Mouse (Mus musculus) gastrocnemius, adult 2 months (tissue): ENCODE data around the gene E4f1. TPM values are rescaled to one million over a fixed set of nuclear protein-coding genes. Genes with fewer than 3 reads are reported as not detected.
"Not testable (repeated sequence)": the region's sequence is repeated elsewhere in the genome, so short reads cannot be mapped to it uniquely, and the experiment has no call there.

Experiments used
- DNase-seq: peaks from one replicate; pipeline ENCODE4 v3.0.0; 2022
- H3K27ac ChIP-seq: fragments of 200-600 bp; 2 replicates; pipeline ENCODE4 v1.8.1; 2022; ENCODE audit warnings: mild to moderate bottlenecking
- H3K4me3 ChIP-seq: fragments of 200-600 bp; 2 replicates; pipeline ENCODE4 v1.8.1; 2022; ENCODE audit warnings: mild to moderate bottlenecking, moderate library complexity
- CTCF ChIP-seq: fragments of 200-600 bp; IDR thresholded peaks from 2 replicates; pipeline ENCODE4 v1.8.1; 2022; ENCODE audit warnings: antibody characterized with exemption, mild to moderate bottlenecking, moderate library complexity
- intact Hi-C: fragments of 180-260 bp; cut with DNase I; formaldehyde crosslinking; loops from one replicate; pipeline ENCODE4 v1.15.1; 2025
- total RNA-seq, 2 experiments: library from RNA; stranded (reverse); gene quantifications; 2 replicates each; pipeline ENCODE4 v1.2.3; 2021

Gene E4f1
- total RNA-seq, 2 experiments from 2014 or later = 11.4 to 16.5 TPM

GRCm38 (mm10) chr17:24442632-24443155 lies 27.4 kb downstream of the E4f1 start, which contains the start of gene Dnase1l2:
TSS of gene Dnase1l2 (minus strand) at chr17:24443105.
- intact Hi-C loops = no loop called here
- peak within 1 kb of the TSS; percentile 31 for H3K27ac ChIP-seq
- TF ChIP-seq CTCF = no peak
- peak; percentile 56 for DNase-seq
- no peak within 1 kb of the TSS for H3K4me3 ChIP-seq

DNA sequence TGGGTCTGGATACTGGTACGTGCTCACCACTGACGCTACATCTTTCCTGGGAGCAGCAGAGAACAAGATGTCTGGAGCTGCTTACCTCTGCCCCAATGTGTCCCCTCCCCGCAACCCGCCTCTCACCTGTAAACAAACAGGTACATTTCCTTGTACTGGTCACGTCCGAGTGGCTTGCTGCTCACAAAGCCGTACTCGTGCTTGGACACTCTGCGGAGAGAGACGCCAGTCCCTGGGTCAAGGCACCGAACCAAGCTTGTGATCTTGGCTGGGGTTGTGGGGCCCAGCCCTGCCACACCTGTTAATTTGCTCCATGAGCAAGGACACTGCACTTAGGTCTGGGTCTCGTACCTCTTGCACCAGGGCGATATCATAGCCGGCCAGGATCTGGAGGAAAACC lies 28.0 kb downstream of the E4f1 start:
- intact Hi-C loops = no loop called here
- H3K4me3 ChIP-seq = no peak overlapping the region
- TF ChIP-seq CTCF = no peak
- peak; percentile 60 for DNase-seq
- H3K27ac ChIP-seq = 0 out of 2 replicates have a peak overlapping the region, but pooled peaks have one; percentile 31

- Histone ChIP-seq H3K4me3 (no peak overlapping the region), H3K27ac (no peak overlapping the region)
- peak; percentile 12; the same call in 1 of the 2 replicates for TF ChIP-seq CTCF
- intact Hi-C loops = no loop called here
- DNase-seq = no peak
Measured at GRCm38 (mm10) chr17:24441148-24441547, 29.0 kb downstream of the E4f1 start.

GRCm38 (mm10) chr17:24440377-24440776 lies 29.7 kb downstream of the E4f1 start:
- no peak overlapping the region for H3K4me3 ChIP-seq
- no peak for DNase-seq
- no peak for TF ChIP-seq CTCF
- intact Hi-C loops = no loop called here
- no peak overlapping the region for H3K27ac ChIP-seq

GRCm38 (mm10) chr17:24437016-24437415 lies 33.1 kb downstream of the E4f1 start:
- H3K4me3 ChIP-seq = no peak overlapping the region
- intact Hi-C loops = no loop called here
- DNase-seq = no peak
- no peak overlapping the region; the same call in 1 of the 2 replicates for H3K27ac ChIP-seq
- peak; percentile 83 for TF ChIP-seq CTCF

GRCm38 (mm10) chr17:24429201-24429983 lies 40.7 kb downstream of the E4f1 start:
- peak; percentile 73 for DNase-seq
- peak overlapping the region; percentile 97 for H3K4me3 ChIP-seq
- intact Hi-C loops = no loop called here
- TF ChIP-seq CTCF = no peak
- H3K27ac ChIP-seq = peak overlapping the region; percentile 97

GRCm38 (mm10) chr17:24427170-24427557 lies 42.9 kb downstream of the E4f1 start:
- Histone ChIP-seq H3K4me3 (peak overlapping the region; percentile 97), H3K27ac (peak overlapping the region; percentile 97)
- TF ChIP-seq CTCF = no peak
- intact Hi-C loops = no loop called here
- DNase-seq = no peak

GRCm38 (mm10) chr17:24426471-24427169 lies 43.5 kb downstream of the E4f1 start, which contains the start of gene Eci1:
TSS of gene Eci1 (plus strand) at chr17:24426641.
- TF ChIP-seq CTCF = no peak
- Histone ChIP-seq H3K4me3 (peak within 1 kb of the TSS; percentile 97), H3K27ac (peak within 1 kb of the TSS; percentile 97)
- DNase-seq = peak; percentile 99
- intact Hi-C loops = no loop called here

GRCm38 (mm10) chr17:24425905-24426304 lies 44.2 kb downstream of the E4f1 start:
- no peak for TF ChIP-seq CTCF
- intact Hi-C loops = no loop called here
- peak overlapping the region; percentile 97 for H3K27ac ChIP-seq

DNA sequence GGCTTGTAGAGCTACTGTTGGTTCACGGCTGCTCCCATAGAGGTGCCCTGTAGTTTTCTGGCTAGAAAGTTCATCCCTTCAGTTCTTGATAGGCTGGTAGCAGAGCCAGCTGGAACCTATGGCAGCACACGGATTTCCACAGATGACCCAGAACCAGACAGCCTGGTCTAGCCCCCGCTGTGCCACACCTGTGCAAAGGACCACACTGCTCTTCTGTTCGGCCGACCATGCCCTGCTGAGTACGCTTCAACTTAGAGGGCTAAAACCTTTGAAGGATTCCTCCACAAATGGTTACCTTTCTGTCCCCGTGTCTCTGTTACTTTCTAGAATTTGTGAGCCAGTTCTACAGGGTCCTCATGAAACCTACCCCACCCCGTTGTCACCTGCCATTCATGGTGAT lies 44.8 kb downstream of the E4f1 start:
- H3K27ac ChIP-seq, DNase-seq, H3K4me3 ChIP-seq, intact Hi-C loops: not testable (repeated sequence)

More at GRCm38 (mm10) chr17:24425905-24426304, 44.2 kb downstream of the E4f1 start:
- DNase-seq = no peak
- peak overlapping the region; percentile 97 for H3K4me3 ChIP-seq

DNA sequence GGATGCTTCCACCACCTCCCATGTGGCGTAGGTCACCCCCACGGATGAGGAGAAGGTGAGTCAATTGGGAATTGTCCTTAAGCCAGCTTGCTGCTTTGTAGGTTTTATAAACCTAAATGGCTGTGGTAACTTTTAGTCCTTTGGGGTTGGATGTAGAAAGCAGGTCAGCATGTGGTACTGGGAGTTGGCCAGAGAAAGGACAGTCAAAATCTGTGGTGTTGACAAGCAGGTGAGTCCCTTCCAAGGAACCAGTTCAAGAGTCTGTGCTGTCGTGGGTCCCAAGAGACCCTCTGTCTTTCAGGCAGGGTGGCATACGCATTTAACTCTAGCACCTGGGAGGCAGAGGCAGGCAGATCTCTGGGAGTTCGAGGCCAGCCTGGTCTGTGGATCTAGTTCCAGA lies 45.6 kb downstream of the E4f1 start:
- Histone ChIP-seq H3K4me3 (no peak overlapping the region), H3K27ac (no peak overlapping the region)
- no peak for DNase-seq
- no peak for TF ChIP-seq CTCF
- intact Hi-C loops = no loop called here

DNA sequence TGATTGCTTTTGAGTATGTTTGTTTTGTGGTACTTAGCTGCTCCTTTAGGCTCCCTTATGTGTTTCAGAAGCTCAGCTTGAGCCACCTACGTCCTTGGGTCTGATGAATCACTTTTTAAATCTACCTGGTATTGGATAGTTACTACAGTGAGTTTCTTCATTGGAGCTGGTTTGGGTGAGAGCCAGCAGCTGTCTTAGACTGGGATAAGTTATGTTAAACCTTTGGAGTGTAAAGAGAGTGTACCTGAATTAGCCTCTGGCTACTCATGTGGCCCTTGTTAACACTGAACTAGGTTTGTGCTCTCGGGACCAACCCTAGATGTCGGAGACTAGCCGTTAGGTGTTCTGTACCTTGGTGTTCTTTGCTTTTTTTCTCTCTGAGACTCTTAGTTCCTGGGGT lies 47.0 kb downstream of the E4f1 start:
- no peak for TF ChIP-seq CTCF
- intact Hi-C loops = no loop called here
- DNase-seq = no peak

More for the DNA sequence above, 47.0 kb downstream of the E4f1 start:
- Histone ChIP-seq H3K27ac (no peak overlapping the region), H3K4me3 (no peak overlapping the region)
